In the genomic region with DNA sequence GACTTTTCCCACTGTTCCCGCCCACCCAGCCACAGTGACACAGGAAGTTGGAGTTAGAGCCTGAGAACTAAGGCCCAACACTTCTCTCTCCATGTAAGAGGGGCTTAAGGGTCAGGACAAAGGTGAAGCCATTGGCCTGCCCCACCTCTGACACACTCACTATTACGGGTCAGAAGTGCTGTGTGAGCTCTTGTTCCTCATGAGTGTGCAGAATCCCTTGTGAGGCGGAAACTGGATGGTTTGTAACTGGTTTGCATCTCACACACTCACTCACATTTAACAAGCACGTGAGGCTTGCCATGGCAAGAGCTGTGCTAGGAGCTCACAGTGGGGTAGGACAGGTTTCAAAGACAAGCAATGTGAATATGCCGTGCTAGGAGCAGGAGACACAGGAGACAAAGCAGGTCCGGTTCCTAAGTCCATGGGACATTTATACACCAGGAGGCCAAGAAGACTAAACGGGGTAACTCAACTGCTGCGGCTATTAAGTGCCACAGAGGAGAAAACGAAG, we compare ENCODE assay signal across 12 mouse cellular contexts. TPM values are rescaled to one million over a fixed set of nuclear protein-coding genes. Genes with fewer than 3 reads are reported as not detected.
DNase-seq lines count a peak whose midpoint lies in the region; ATAC-seq and TF ChIP-seq lines count a peak whose summit lies in the region.
"Had no signal": no experiment of that assay in that cellular context is flagged by ENCODE, and none has a peak within 500 bp of the region (broad histone marks: within the 10 kb centered on the region; RNA-seq: fewer than 3 reads in every experiment).

No protein-coding gene starts in this region.

- no peaks in the 10 kb centered on the region for H3K27me3 ChIP-seq in hindbrain, embryonic 13.5 days
- no peaks in the 10 kb centered on the region for H3K27me3 ChIP-seq in hindbrain, embryonic 14.5 days (ENCODE audit: control insufficient read depth, insufficient read depth, low read length)
- H3K27me3 ChIP-seq in E14TG2a.4 (ENCODE audit: insufficient read depth, low read length): no peaks in the 10 kb centered on the region
- H3K27me3 ChIP-seq in kidney, postnatal 0 days (ENCODE audit: insufficient read depth, low read length): no peaks in the 10 kb centered on the region
- H3K27me3 ChIP-seq: liver, embryonic 15.5 days; neural tube, embryonic 12.5 days had no signal

- no peak for DNase-seq in hindbrain, embryonic 14.5 days (ENCODE audit: low spot score)
- DNase-seq in kidney, postnatal 0 days (ENCODE audit: low spot score): no peak
- no peak for DNase-seq in frontal cortex, postnatal 36 days (ENCODE audit: low spot score in 2 of 2)
- DNase-seq in ovary, postnatal 36 days (ENCODE audit: low spot score): no peak
- DNase-seq: adrenal gland, adult 2 months; cerebellum, adult 9-10 months; right cerebral cortex, postnatal 4 days had no signal

- H3K36me3 ChIP-seq in hindbrain, embryonic 13.5 days: peaks cover 54% of the 10 kb centered on the region
- peaks cover 48% of the 10 kb centered on the region for H3K36me3 ChIP-seq in hindbrain, embryonic 14.5 days (replicated peaks; ENCODE audit: control insufficient read depth, insufficient read depth)
- H3K36me3 ChIP-seq in E14TG2a.4 (ENCODE audit: insufficient read depth, low read length): peaks cover 56% of the 10 kb centered on the region
- peaks cover 16% of the 10 kb centered on the region; the same call in 1 of the 2 replicates for H3K36me3 ChIP-seq in kidney, postnatal 0 days (ENCODE audit: insufficient read depth, low read length)

- H3K27ac ChIP-seq in hindbrain, embryonic 13.5 days: peak overlapping the region; percentile 26; the same call in 1 of the 2 replicates
- H3K27ac ChIP-seq in hindbrain, embryonic 14.5 days: no peak overlapping the region
- H3K27ac ChIP-seq in brown adipose tissue, adult 24 weeks (replicated peaks; ENCODE audit: low read depth, low read length): peak overlapping the region; percentile 83
- peak overlapping the region; percentile 78 for H3K27ac ChIP-seq in kidney, postnatal 0 days
- H3K27ac ChIP-seq: neural tube, embryonic 12.5 days had no signal

- H3K4me3 ChIP-seq in hindbrain, embryonic 13.5 days: no peak overlapping the region
- no peak overlapping the region for H3K4me3 ChIP-seq in hindbrain, embryonic 14.5 days (replicated peaks; ENCODE audit: low read length)
- peak overlapping the region; percentile 68 for H3K4me3 ChIP-seq in E14TG2a.4 (replicated peaks; ENCODE audit: low read length)
- no peak overlapping the region for H3K4me3 ChIP-seq in brown adipose tissue, adult 24 weeks (ENCODE audit: insufficient read depth, low read depth, low read length)
- no peak overlapping the region for H3K4me3 ChIP-seq in kidney, postnatal 0 days (replicated peaks; ENCODE audit: low read depth, low read length)
- H3K4me3 ChIP-seq: liver, embryonic 15.5 days; neural tube, embryonic 12.5 days had no signal

- H3K4me2 ChIP-seq in hindbrain, embryonic 13.5 days: no peak overlapping the region
- no peak overlapping the region for H3K4me2 ChIP-seq in hindbrain, embryonic 14.5 days (replicated peaks)
- no peak overlapping the region for H3K4me2 ChIP-seq in kidney, postnatal 0 days (ENCODE audit: low read length)
- H3K4me2 ChIP-seq: liver, embryonic 15.5 days; neural tube, embryonic 12.5 days had no signal

- no peaks in the 10 kb centered on the region for H3K9me3 ChIP-seq in hindbrain, embryonic 13.5 days
- no peaks in the 10 kb centered on the region for H3K9me3 ChIP-seq in hindbrain, embryonic 14.5 days (ENCODE audit: control insufficient read depth, low read length)
- H3K9me3 ChIP-seq in E14TG2a.4 (ENCODE audit: low read length): no peaks in the 10 kb centered on the region
- H3K9me3 ChIP-seq in kidney, postnatal 0 days (replicated peaks; ENCODE audit: low read length): no peaks in the 10 kb centered on the region
- H3K9me3 ChIP-seq: liver, embryonic 15.5 days; neural tube, embryonic 12.5 days had no signal

- H3K4me1 ChIP-seq in hindbrain, embryonic 13.5 days (replicated peaks): peaks cover 22% of the 10 kb centered on the region
- 0 out of 2 replicates have a peak, but pooled peaks cover 8% of the 10 kb centered on the region for H3K4me1 ChIP-seq in hindbrain, embryonic 14.5 days (replicated peaks; ENCODE audit: control insufficient read depth, insufficient read depth, low read length)
- H3K4me1 ChIP-seq in E14TG2a.4 (replicated peaks; ENCODE audit: low read depth, low read length): peaks cover 53% of the 10 kb centered on the region
- peaks cover 21% of the 10 kb centered on the region for H3K4me1 ChIP-seq in brown adipose tissue, adult 24 weeks (ENCODE audit: control insufficient read depth, insufficient read depth, insufficient read length, low read length)
- peaks cover 28% of the 10 kb centered on the region; the same call in 1 of the 2 replicates for H3K4me1 ChIP-seq in kidney, postnatal 0 days (replicated peaks; ENCODE audit: insufficient read depth, low read length)

- no peak for TF ChIP-seq CTCF in E14TG2a.4 (conservative IDR thresholded peaks at IDR 0.05; ENCODE audit: low read length)
- TF ChIP-seq CTCF in kidney, postnatal 0 days (IDR thresholded peaks at IDR 0.05; ENCODE audit: low read depth): no peak

- WGBS in hindbrain, embryonic 13.5 days: 72% methylated on average over 9 of the region's 9 CpGs
- 78% methylated on average over 9 of the region's 9 CpGs for WGBS in hindbrain, embryonic 14.5 days
- WGBS in kidney, postnatal 0 days: 59% methylated on average over 9 of the region's 9 CpGs

- ATAC-seq in hindbrain, embryonic 13.5 days (ENCODE audit: low FRiP score): no peak
- no peak for ATAC-seq in hindbrain, embryonic 14.5 days (ENCODE audit: low FRiP score)
- ATAC-seq in kidney, postnatal 0 days (replicated peaks; ENCODE audit: low FRiP score, low read depth): 0 out of 2 replicates have a peak, but pooled peaks have one; percentile 11

- H3K9ac ChIP-seq in hindbrain, embryonic 13.5 days: no peak overlapping the region
- H3K9ac ChIP-seq in hindbrain, embryonic 14.5 days: no peak overlapping the region
- peak overlapping the region; percentile 47 for H3K9ac ChIP-seq in kidney, postnatal 0 days (ENCODE audit: low read depth, low read length)
- H3K9ac ChIP-seq: liver, embryonic 15.5 days; neural tube, embryonic 12.5 days had no signal

RNA-seq across cellular contexts. Expression of gene Dnaja3, which starts 16.8 kb away (rescaled TPM):
- polyA plus RNA-seq in hindbrain, embryonic 13.5 days (2015; fragmentation: Nextera tagmentation; extraction: Ambion mirVana): 52.7 and 54.8 TPM in 2 replicates
- polyA plus RNA-seq in hindbrain, embryonic 14.5 days (2014; fragmentation: Nextera tagmentation; extraction: Ambion mirVana): 54.6 and 64.8 TPM in 2 replicates
- 193 and 221 TPM in 2 replicates for polyA plus RNA-seq in brown adipose tissue, adult 24 weeks (2012; ENCODE audit: insufficient read depth, insufficient read length, missing spikeins)
- polyA plus RNA-seq in kidney, postnatal 0 days (2015; fragmentation: Nextera tagmentation; extraction: Ambion mirVana): 87.8 and 89.3 TPM in 2 replicates

RNA-seq across cellular contexts. Expression of gene Vasn, which starts 16.9 kb away (rescaled TPM):
- polyA plus RNA-seq in hindbrain, embryonic 13.5 days (2015; fragmentation: Nextera tagmentation; extraction: Ambion mirVana): 6.3 and 7.3 TPM in 2 replicates
- polyA plus RNA-seq in hindbrain, embryonic 14.5 days (2014; fragmentation: Nextera tagmentation; extraction: Ambion mirVana): 6.4 and 6.6 TPM in 2 replicates
- polyA plus RNA-seq in brown adipose tissue, adult 24 weeks (2012; ENCODE audit: insufficient read depth, insufficient read length, missing spikeins): 4.2 and 4.4 TPM in 2 replicates
- 20.4 and 21.1 TPM in 2 replicates for polyA plus RNA-seq in kidney, postnatal 0 days (2015; fragmentation: Nextera tagmentation; extraction: Ambion mirVana)

RNA-seq across cellular contexts. Expression of gene Coro7, which starts 23.0 kb away (rescaled TPM):
- polyA plus RNA-seq in hindbrain, embryonic 13.5 days (2015; fragmentation: Nextera tagmentation; extraction: Ambion mirVana): 29.1 and 30.7 TPM in 2 replicates
- 24.1 and 27.2 TPM in 2 replicates for polyA plus RNA-seq in hindbrain, embryonic 14.5 days (2014; fragmentation: Nextera tagmentation; extraction: Ambion mirVana)
- 10.6 and 28.7 TPM in 2 replicates for polyA plus RNA-seq in brown adipose tissue, adult 24 weeks (2012; ENCODE audit: insufficient read depth, insufficient read length, missing spikeins)
- 13.1 and 16.8 TPM in 2 replicates for polyA plus RNA-seq in kidney, postnatal 0 days (2015; fragmentation: Nextera tagmentation; extraction: Ambion mirVana)

RNA-seq across cellular contexts. Expression of gene Pam16, which starts 31.8 kb away (rescaled TPM):
- polyA plus RNA-seq in hindbrain, embryonic 13.5 days (2015; fragmentation: Nextera tagmentation; extraction: Ambion mirVana): 169 and 188 TPM in 2 replicates
- polyA plus RNA-seq in hindbrain, embryonic 14.5 days (2014; fragmentation: Nextera tagmentation; extraction: Ambion mirVana): 174 and 193 TPM in 2 replicates
- 140 and 178 TPM in 2 replicates for polyA plus RNA-seq in brown adipose tissue, adult 24 weeks (2012; ENCODE audit: insufficient read depth, insufficient read length, missing spikeins)
- 105 and 106 TPM in 2 replicates for polyA plus RNA-seq in kidney, postnatal 0 days (2015; fragmentation: Nextera tagmentation; extraction: Ambion mirVana)
